Comparison of ENCODE assay signal across 26 mouse cellular contexts in the genomic region with DNA sequence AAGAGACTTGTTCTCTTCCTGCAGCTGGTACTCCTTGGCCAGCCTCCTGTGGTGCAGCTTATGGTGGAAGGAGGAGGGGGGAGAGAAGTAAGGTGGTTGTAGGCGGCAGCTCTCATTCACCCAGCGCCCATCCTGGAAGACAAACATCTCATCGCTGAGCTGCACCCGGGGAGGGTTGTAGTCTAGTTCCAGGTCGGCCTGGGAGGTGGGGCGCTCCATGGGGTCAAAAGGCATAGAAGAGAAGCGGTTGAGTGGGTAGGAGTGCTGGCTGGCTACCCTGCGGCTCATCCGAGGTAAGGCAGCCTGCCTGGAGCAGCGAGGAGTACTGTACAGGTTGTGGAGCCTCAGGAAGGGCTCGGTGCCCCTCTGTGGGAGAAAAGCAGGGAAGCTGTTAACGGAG. TPM values are rescaled to one million over a fixed set of nuclear protein-coding genes. Genes with fewer than 3 reads are reported as not detected.
"Had no signal": no experiment of that assay in that cellular context is flagged by ENCODE, and none has a peak within 500 bp of the region (broad histone marks: within the 10 kb centered on the region; RNA-seq: fewer than 3 reads in every experiment).

No protein-coding gene starts in this region.

- H3K9ac ChIP-seq: limb, embryonic 12.5 days; limb, embryonic 15.5 days; liver, embryonic 14.5 days; liver, postnatal 0 days; lung, embryonic 14.5 days; midbrain, embryonic 13.5 days; stomach, embryonic 15.5 days had no signal

- DNase-seq: left cerebral cortex, postnatal 4 days; liver, postnatal 0 days; lung, embryonic 14.5 days; right cerebral cortex, postnatal 25 days; spleen, adult 18-20 months; thymus, adult 2 months; thymus, postnatal 14 days; thymus, postnatal 4 days had no signal

- H3K4me2 ChIP-seq: limb, embryonic 12.5 days; limb, embryonic 15.5 days; liver, embryonic 11.5 days; lung, embryonic 14.5 days; midbrain, embryonic 13.5 days; stomach, embryonic 15.5 days had no signal

- H3K4me1 ChIP-seq: limb, embryonic 15.5 days; midbrain, embryonic 13.5 days; stomach, embryonic 15.5 days had no signal

- H3K27me3 ChIP-seq: limb, embryonic 12.5 days; limb, embryonic 15.5 days; midbrain, embryonic 13.5 days; stomach, embryonic 15.5 days had no signal

- ATAC-seq: liver, postnatal 0 days; lung, postnatal 0 days; midbrain, embryonic 13.5 days; midbrain, embryonic 16.5 days had no signal

- H3K9me3 ChIP-seq: limb, embryonic 12.5 days; limb, embryonic 15.5 days; midbrain, embryonic 13.5 days; stomach, embryonic 15.5 days had no signal

- H3K4me3 ChIP-seq: limb, embryonic 12.5 days; limb, embryonic 15.5 days; midbrain, embryonic 13.5 days; stomach, embryonic 15.5 days had no signal

- H3K36me3 ChIP-seq: limb, embryonic 12.5 days; limb, embryonic 15.5 days; midbrain, embryonic 13.5 days; stomach, embryonic 15.5 days had no signal

- H3K27ac ChIP-seq: kidney, postnatal 0 days; limb, embryonic 12.5 days; limb, embryonic 15.5 days; liver, embryonic 14.5 days; macrophage; midbrain, embryonic 13.5 days; stomach, embryonic 15.5 days had no signal

RNA-seq across cellular contexts. Expression of gene Spert, which starts 9.0 kb away (rescaled TPM):
- total RNA-seq: layer of hippocampus, adult 18-20 months; layer of hippocampus, postnatal 14 days; left cerebral cortex, adult 8-10 months; left cerebral cortex, postnatal 14 days; left cerebral cortex, postnatal 4 days; megakaryocyte, adult 5-6 weeks had no signal
- polyA plus RNA-seq: intestine, embryonic 16.5 days; kidney, postnatal 0 days; limb, embryonic 12.5 days; limb, embryonic 15.5 days; liver, embryonic 11.5 days; liver, embryonic 14.5 days; liver, postnatal 0 days; lung, embryonic 14.5 days; lung, postnatal 0 days; macrophage; midbrain, embryonic 13.5 days; midbrain, embryonic 16.5 days; neural tube, embryonic 11.5 days; neural tube, embryonic 14.5 days; stomach, embryonic 15.5 days had no signal

RNA-seq across cellular contexts. Expression of gene Erich6b, which starts 58.2 kb away (rescaled TPM):
- total RNA-seq: layer of hippocampus, adult 18-20 months; layer of hippocampus, postnatal 14 days; left cerebral cortex, adult 8-10 months; left cerebral cortex, postnatal 14 days; left cerebral cortex, postnatal 4 days; megakaryocyte, adult 5-6 weeks had no signal
- polyA plus RNA-seq: intestine, embryonic 16.5 days; limb, embryonic 12.5 days; limb, embryonic 15.5 days; liver, embryonic 11.5 days; liver, embryonic 14.5 days; liver, postnatal 0 days; lung, embryonic 14.5 days; lung, postnatal 0 days; macrophage; midbrain, embryonic 13.5 days; midbrain, embryonic 16.5 days; neural tube, embryonic 11.5 days; neural tube, embryonic 14.5 days; stomach, embryonic 15.5 days; thymus, adult 2 months had no signal
